Mouse (Mus musculus): ENCODE data around the gene Bicc1. TPM values are rescaled to one million over a fixed set of nuclear protein-coding genes. Genes with fewer than 3 reads are reported as not detected.

Bicc1 gene
- polyA plus RNA-seq, 1 experiment: 1.6 TPM

DNA sequence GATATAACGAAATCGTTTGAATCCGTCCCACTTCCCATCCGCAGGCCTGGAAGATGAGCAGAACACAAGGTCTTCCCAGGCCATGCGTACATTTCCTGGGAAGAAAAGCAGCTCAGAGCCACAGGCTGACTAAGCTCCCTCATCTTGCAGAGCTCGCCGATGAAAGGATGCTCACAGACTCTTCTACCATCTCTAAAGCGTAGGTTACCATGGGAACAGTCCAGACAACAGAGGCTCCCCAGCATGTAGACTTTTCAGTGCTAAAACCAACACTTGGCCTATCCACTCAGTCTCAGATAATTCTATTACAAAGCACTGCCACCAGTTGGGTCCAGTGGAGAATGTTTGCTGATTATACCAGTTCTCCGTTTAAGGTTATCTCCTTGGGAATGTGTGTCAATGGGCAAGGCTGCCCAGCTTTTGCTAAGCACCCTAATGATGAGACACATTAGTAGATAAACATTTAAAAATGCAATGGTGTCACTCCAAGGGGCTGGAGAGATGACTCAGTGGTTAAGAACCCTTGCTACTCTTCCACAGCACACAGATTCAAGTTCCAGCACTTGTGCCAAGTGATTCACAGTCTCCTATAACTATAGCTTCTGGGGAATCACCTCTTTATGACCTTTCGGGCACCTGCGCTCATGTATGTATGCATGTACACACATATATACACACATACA is 258.2 kb downstream of the Bicc1 start:
- H3K9ac ChIP-seq (ENCODE audit: low read depth, poor library complexity, severe bottlenecking): no peak overlapping the region
- H3K4me3 ChIP-seq (ENCODE audit: low read depth, low read length): no peak overlapping the region
- H3K27me3 ChIP-seq (ENCODE audit: control insufficient read depth, insufficient read depth, low read length, poor library complexity, severe bottlenecking): no peaks in the 10 kb centered on the region
- no peak for TF ChIP-seq EP300 (IDR thresholded peaks at IDR 0.05; ENCODE audit: insufficient read depth, low read depth, low read length)
- no peak for TF ChIP-seq POLR2A (IDR thresholded peaks at IDR 0.05; ENCODE audit: insufficient read depth, low read length)
- TF ChIP-seq CTCF (IDR thresholded peaks at IDR 0.05; ENCODE audit: low read depth, low read length): no peak
- no peak overlapping the region for H3K27ac ChIP-seq (ENCODE audit: insufficient read depth, low read length)
- H3K4me1 ChIP-seq (ENCODE audit: control insufficient read depth, insufficient read depth, low read length): no peaks in the 10 kb centered on the region
- H3K9me3 ChIP-seq (replicated peaks; ENCODE audit: control insufficient read depth, insufficient read depth, low read length, poor library complexity, severe bottlenecking): no peaks in the 10 kb centered on the region
- H3K36me3 ChIP-seq (ENCODE audit: control insufficient read depth, insufficient read depth, low read length, poor library complexity, severe bottlenecking): no peaks in the 10 kb centered on the region

DNA sequence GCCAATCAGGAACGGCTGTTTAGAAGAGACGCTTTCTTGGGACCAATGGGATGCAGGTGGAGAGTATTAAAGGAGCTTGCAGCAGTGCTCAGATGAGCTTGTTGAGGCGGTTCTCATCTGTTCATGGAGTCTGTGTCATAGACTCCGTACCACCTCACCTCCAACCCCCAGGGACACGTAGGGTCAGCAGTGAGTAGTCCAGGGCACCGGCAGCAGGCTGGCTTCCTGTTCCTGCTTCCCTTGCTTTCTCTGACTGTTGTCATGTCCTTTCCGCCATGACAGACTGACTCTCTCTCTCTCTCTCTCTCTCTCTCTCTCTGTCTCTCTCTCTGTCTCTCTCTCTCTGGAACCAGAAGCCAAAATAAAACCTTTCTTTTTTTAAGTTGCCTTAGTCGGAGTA is 263.6 kb downstream of the Bicc1 start:
- H3K27ac ChIP-seq (ENCODE audit: insufficient read depth, low read length): no peak overlapping the region
- H3K4me3 ChIP-seq (ENCODE audit: low read depth, low read length): no peak overlapping the region
- H3K9ac ChIP-seq (ENCODE audit: low read depth, poor library complexity, severe bottlenecking): no peak overlapping the region
- peaks cover 11% of the 10 kb centered on the region for H3K9me3 ChIP-seq (replicated peaks; ENCODE audit: control insufficient read depth, insufficient read depth, low read length, poor library complexity, severe bottlenecking)
- no peaks in the 10 kb centered on the region for H3K36me3 ChIP-seq (ENCODE audit: control insufficient read depth, insufficient read depth, low read length, poor library complexity, severe bottlenecking)
- no peaks in the 10 kb centered on the region for H3K4me1 ChIP-seq (ENCODE audit: control insufficient read depth, insufficient read depth, low read length)
- H3K27me3 ChIP-seq (ENCODE audit: control insufficient read depth, insufficient read depth, low read length, poor library complexity, severe bottlenecking): no peaks in the 10 kb centered on the region
- TF ChIP-seq CTCF (IDR thresholded peaks at IDR 0.05; ENCODE audit: low read depth, low read length) (no peak), POLR2A (IDR thresholded peaks at IDR 0.05; ENCODE audit: insufficient read depth, low read length) (no peak), EP300 (IDR thresholded peaks at IDR 0.05; ENCODE audit: insufficient read depth, low read depth, low read length) (no peak)

DNA sequence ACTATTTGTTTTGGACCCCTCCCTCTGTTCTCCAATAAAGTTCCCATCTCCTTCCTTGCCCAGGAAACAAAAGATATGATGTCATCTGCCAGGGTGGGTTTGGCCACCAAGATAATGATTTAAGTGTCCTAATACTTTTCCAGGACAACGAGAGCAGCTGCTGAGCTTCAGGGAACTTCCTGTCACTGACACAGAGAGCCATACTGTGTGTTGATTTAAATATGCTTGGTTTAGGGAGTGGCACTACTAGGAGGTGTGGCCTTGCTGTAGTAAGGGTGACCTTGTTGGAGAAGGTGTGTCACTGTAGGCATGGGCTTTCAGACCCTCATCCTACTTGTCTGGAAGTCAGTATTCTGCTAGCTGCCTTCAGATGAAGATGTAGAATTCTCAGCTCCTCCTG is 281.5 kb downstream of the Bicc1 start:
- H3K9me3 ChIP-seq (replicated peaks; ENCODE audit: control insufficient read depth, insufficient read depth, low read length, poor library complexity, severe bottlenecking): no peaks in the 10 kb centered on the region; the same call in 1 of the 2 replicates
- no peak overlapping the region for H3K9ac ChIP-seq (ENCODE audit: low read depth, poor library complexity, severe bottlenecking)
- TF ChIP-seq CTCF (IDR thresholded peaks at IDR 0.05; ENCODE audit: low read depth, low read length) (no peak), EP300 (IDR thresholded peaks at IDR 0.05; ENCODE audit: insufficient read depth, low read depth, low read length) (no peak), POLR2A (IDR thresholded peaks at IDR 0.05; ENCODE audit: insufficient read depth, low read length) (no peak)
- no peaks in the 10 kb centered on the region for H3K27me3 ChIP-seq (ENCODE audit: control insufficient read depth, insufficient read depth, low read length, poor library complexity, severe bottlenecking)
- H3K36me3 ChIP-seq (ENCODE audit: control insufficient read depth, insufficient read depth, low read length, poor library complexity, severe bottlenecking): no peaks in the 10 kb centered on the region
- H3K27ac ChIP-seq (ENCODE audit: insufficient read depth, low read length): peak overlapping the region; percentile 86
- peaks cover 4% of the 10 kb centered on the region for H3K4me1 ChIP-seq (ENCODE audit: control insufficient read depth, insufficient read depth, low read length)
- H3K4me3 ChIP-seq (ENCODE audit: low read depth, low read length): no peak overlapping the region

DNA sequence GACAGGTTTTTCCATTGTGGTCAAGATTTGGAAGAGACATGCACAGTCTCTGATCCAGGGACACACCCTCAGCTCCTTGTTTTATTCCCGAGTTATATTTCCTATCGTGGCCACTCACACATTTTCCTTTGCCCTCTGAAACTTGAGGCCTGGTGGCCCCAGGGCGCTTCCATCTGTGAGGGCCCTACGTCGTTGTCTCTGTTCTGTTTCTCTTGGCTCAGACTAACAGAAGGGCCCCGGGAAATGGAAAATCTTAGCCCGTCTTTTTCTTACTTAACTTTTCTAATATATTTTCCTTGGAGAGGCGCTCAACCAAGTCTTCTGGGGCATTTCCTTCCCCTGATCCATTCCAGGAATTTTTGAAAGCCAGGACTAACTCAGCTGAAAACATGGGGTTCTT is 281.9 kb downstream of the Bicc1 start:
- no peak for TF ChIP-seq POLR2A (IDR thresholded peaks at IDR 0.05; ENCODE audit: insufficient read depth, low read length)
- TF ChIP-seq EP300 (IDR thresholded peaks at IDR 0.05; ENCODE audit: insufficient read depth, low read depth, low read length): no peak
- TF ChIP-seq CTCF (IDR thresholded peaks at IDR 0.05; ENCODE audit: low read depth, low read length): no peak
- no peaks in the 10 kb centered on the region for H3K36me3 ChIP-seq (ENCODE audit: control insufficient read depth, insufficient read depth, low read length, poor library complexity, severe bottlenecking)
- H3K27ac ChIP-seq (ENCODE audit: insufficient read depth, low read length): peak overlapping the region; percentile 86
- no peaks in the 10 kb centered on the region for H3K27me3 ChIP-seq (ENCODE audit: control insufficient read depth, insufficient read depth, low read length, poor library complexity, severe bottlenecking)
- H3K9ac ChIP-seq (ENCODE audit: low read depth, poor library complexity, severe bottlenecking): no peak overlapping the region; the same call in 1 of the 2 replicates
- peaks cover 5% of the 10 kb centered on the region for H3K4me1 ChIP-seq (ENCODE audit: control insufficient read depth, insufficient read depth, low read length)
- no peak overlapping the region for H3K4me3 ChIP-seq (ENCODE audit: low read depth, low read length)
- H3K9me3 ChIP-seq (replicated peaks; ENCODE audit: control insufficient read depth, insufficient read depth, low read length, poor library complexity, severe bottlenecking): no peaks in the 10 kb centered on the region; the same call in 1 of the 2 replicates

DNA sequence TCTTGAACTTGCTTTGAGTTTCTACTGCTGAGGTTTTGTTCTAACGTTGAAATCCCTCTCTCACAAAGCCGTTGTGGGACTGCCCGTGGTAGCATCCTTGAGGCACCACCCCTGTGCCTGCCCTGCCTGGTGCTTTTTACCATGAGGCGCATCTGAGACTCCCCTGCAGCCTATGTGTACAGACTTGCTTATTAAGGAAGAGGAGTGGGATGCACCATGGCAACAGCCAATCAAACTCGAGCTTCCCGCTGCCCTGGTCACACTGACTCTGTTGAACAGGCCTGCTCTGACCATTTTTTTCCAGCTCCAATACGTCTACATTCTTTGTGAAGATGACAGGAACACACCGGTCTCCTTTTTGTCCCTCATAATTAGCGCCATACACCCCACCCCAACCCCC is 283.0 kb downstream of the Bicc1 start:
- TF ChIP-seq POLR2A (IDR thresholded peaks at IDR 0.05; ENCODE audit: insufficient read depth, low read length) (no peak), EP300 (IDR thresholded peaks at IDR 0.05; ENCODE audit: insufficient read depth, low read depth, low read length) (no peak), CTCF (IDR thresholded peaks at IDR 0.05; ENCODE audit: low read depth, low read length) (no peak)
- no peak overlapping the region for H3K9ac ChIP-seq (ENCODE audit: low read depth, poor library complexity, severe bottlenecking)
- peaks cover 8% of the 10 kb centered on the region for H3K4me1 ChIP-seq (ENCODE audit: control insufficient read depth, insufficient read depth, low read length)
- H3K27me3 ChIP-seq (ENCODE audit: control insufficient read depth, insufficient read depth, low read length, poor library complexity, severe bottlenecking): no peaks in the 10 kb centered on the region
- H3K4me3 ChIP-seq (ENCODE audit: low read depth, low read length): no peak overlapping the region
- H3K36me3 ChIP-seq (ENCODE audit: control insufficient read depth, insufficient read depth, low read length, poor library complexity, severe bottlenecking): no peaks in the 10 kb centered on the region
- H3K27ac ChIP-seq (ENCODE audit: insufficient read depth, low read length): no peak overlapping the region
- H3K9me3 ChIP-seq (replicated peaks; ENCODE audit: control insufficient read depth, insufficient read depth, low read length, poor library complexity, severe bottlenecking): no peaks in the 10 kb centered on the region; the same call in 1 of the 2 replicates

DNA sequence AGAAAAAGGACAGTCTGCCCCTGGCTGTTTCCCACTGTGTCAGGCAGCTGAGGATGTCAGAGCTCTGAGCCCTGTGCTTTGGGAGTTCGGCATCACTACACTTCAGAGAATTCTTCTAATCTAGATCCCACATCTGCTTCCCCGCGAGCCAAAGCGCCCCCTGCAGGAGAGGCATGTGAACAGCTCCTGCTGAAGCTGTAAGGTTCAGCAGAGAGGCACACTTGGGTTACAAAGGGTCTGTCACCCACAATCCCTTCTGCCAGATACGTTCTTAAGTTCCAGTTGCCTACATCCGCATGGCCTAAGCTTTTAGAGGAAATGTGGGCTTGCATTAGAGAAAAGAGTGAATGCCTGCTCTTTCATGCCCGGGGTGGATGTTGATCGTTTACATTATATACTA is 283.4 kb downstream of the Bicc1 start:
- Histone ChIP-seq H3K4me1 (ENCODE audit: control insufficient read depth, insufficient read depth, low read length) (peaks cover 8% of the 10 kb centered on the region), H3K9ac (ENCODE audit: low read depth, poor library complexity, severe bottlenecking) (no peak overlapping the region), H3K36me3 (ENCODE audit: control insufficient read depth, insufficient read depth, low read length, poor library complexity, severe bottlenecking) (no peaks in the 10 kb centered on the region), H3K27ac (ENCODE audit: insufficient read depth, low read length) (no peak overlapping the region), H3K4me3 (ENCODE audit: low read depth, low read length) (no peak overlapping the region), H3K9me3 (replicated peaks; ENCODE audit: control insufficient read depth, insufficient read depth, low read length, poor library complexity, severe bottlenecking) (no peaks in the 10 kb centered on the region; the same call in 1 of the 2 replicates), H3K27me3 (ENCODE audit: control insufficient read depth, insufficient read depth, low read length, poor library complexity, severe bottlenecking) (no peaks in the 10 kb centered on the region)
- TF ChIP-seq CTCF (IDR thresholded peaks at IDR 0.05; ENCODE audit: low read depth, low read length): peak; percentile 63
- TF ChIP-seq EP300 (IDR thresholded peaks at IDR 0.05; ENCODE audit: insufficient read depth, low read depth, low read length): no peak
- no peak for TF ChIP-seq POLR2A (IDR thresholded peaks at IDR 0.05; ENCODE audit: insufficient read depth, low read length)
